Mouse (Mus musculus) ES-E14 (cell line): ENCODE measurements at regions not wholly inside any gene's neighbourhood (a gene's known extent, or its start where the extent isn't known, plus 50 kb on each side); places are given as distances from the start of the nearest gene placed in this dataset.

Experiments used
- DNase-seq: peaks from one replicate; pipeline ENCODE4 v3.0.0-alpha.2; 2013; ENCODE audit warnings: low read depth, low spot score
- H3K27ac ChIP-seq: 2 replicates; pipeline ENCODE4 v1.5.1; 2012; ENCODE audit warnings: low read depth, mild to moderate bottlenecking, low read length, moderate library complexity, mixed read lengths; ENCODE audit not compliant: poor library complexity, insufficient read depth, severe bottlenecking
- H3K36me3 ChIP-seq: 2 replicates; pipeline ENCODE4 v1.6.1; 2012; ENCODE audit warnings: mild to moderate bottlenecking, low read length, moderate library complexity, mixed read lengths; ENCODE audit not compliant: control insufficient read depth, poor library complexity, insufficient read depth, severe bottlenecking
- H3K4me1 ChIP-seq, 2 experiments: fragments of 150-350 bp in 1 of 2; sonication (generic) in 1 of 2; 2 replicates each; pipeline ENCODE4 v1.6.1; 2012; ENCODE audit warnings: low read length in 2 of 2, mild to moderate bottlenecking in 1 of 2, mixed read lengths in 1 of 2; ENCODE audit not compliant: control insufficient read depth in 2 of 2, insufficient read depth in 2 of 2, poor library complexity in 1 of 2
- H3K4me3 ChIP-seq, 2 experiments: fragments of 150-350 bp in 1 of 2; sonication (generic) in 1 of 2; 2 replicates each; pipeline ENCODE4 v1.5.1; 2012; ENCODE audit warnings: low read length in 2 of 2, low read depth in 1 of 2, mild to moderate bottlenecking in 1 of 2, mixed read lengths in 1 of 2; ENCODE audit not compliant: insufficient read depth in 1 of 2, poor library complexity in 1 of 2, severe bottlenecking in 1 of 2
- H3K9ac ChIP-seq: 2 replicates; pipeline ENCODE4 v1.6.1; 2012; ENCODE audit warnings: low read depth, mild to moderate bottlenecking, low read length, mixed read lengths; ENCODE audit not compliant: poor library complexity, insufficient read depth, severe bottlenecking
- H3K9me3 ChIP-seq: fragments of 150-350 bp; sonication (generic); 2 replicates; pipeline ENCODE4 v1.6.1; 2012; ENCODE audit warnings: low read depth, mild to moderate bottlenecking, low read length; ENCODE audit not compliant: control insufficient read depth, insufficient read depth
- CHD2 ChIP-seq: IDR thresholded peaks from 2 replicates; pipeline ENCODE4 v1.6.1; 2014; ENCODE audit warnings: mild to moderate bottlenecking, low read depth, low read length, inconsistent platforms
- HCFC1 ChIP-seq: IDR thresholded peaks from 2 replicates; pipeline ENCODE4 v1.6.1; 2012; ENCODE audit warnings: low read length, inconsistent platforms, borderline replicate concordance; ENCODE audit not compliant: insufficient read depth
- MAFK ChIP-seq: IDR thresholded peaks from 2 replicates; pipeline ENCODE4 v1.6.1; 2014; ENCODE audit warnings: mild to moderate bottlenecking, low read depth, low read length, inconsistent platforms; ENCODE audit not compliant: insufficient read depth
- ZC3H11A ChIP-seq: IDR thresholded peaks from 2 replicates; pipeline ENCODE4 v1.6.1; 2012; ENCODE audit warnings: low read depth, mild to moderate bottlenecking, inconsistent platforms, low read length, borderline replicate concordance
- ZNF384 ChIP-seq: IDR thresholded peaks from 2 replicates; pipeline ENCODE4 v1.6.1; 2012; ENCODE audit warnings: low read depth, low read length, inconsistent platforms
- in situ Hi-C, 2 experiments: fragments of 600-800 bp; cut with MboI; formaldehyde crosslinking; loops; one replicate each; pipeline ENCODE4 v1.15.1; 2025; ENCODE audit warnings: low sequenced_read_pairs in 2 of 2, inconsistent platforms in 1 of 2; ENCODE audit not compliant: unreplicated experiment in 2 of 2

- H3K4me1 ChIP-seq = no peaks in the 10 kb centered on the region
- H3K27ac ChIP-seq = no peak overlapping the region
- H3K9ac ChIP-seq = no peak overlapping the region
- in situ Hi-C loops = no loop called here
- TF ChIP-seq HCFC1 (no peak), MAFK (no peak), ZC3H11A (no peak), ZNF384 (no peak), CHD2 (no peak)
- H3K4me3 ChIP-seq = no peak overlapping the region
- H3K36me3 ChIP-seq = no peaks in the 10 kb centered on the region
- no peaks in the 10 kb centered on the region for H3K9me3 ChIP-seq
- no peak for DNase-seq
These were observed 222.3 kb upstream of the Zpld1 start for GRCm38 (mm10) chr16:55520077-55520476.

DNA sequence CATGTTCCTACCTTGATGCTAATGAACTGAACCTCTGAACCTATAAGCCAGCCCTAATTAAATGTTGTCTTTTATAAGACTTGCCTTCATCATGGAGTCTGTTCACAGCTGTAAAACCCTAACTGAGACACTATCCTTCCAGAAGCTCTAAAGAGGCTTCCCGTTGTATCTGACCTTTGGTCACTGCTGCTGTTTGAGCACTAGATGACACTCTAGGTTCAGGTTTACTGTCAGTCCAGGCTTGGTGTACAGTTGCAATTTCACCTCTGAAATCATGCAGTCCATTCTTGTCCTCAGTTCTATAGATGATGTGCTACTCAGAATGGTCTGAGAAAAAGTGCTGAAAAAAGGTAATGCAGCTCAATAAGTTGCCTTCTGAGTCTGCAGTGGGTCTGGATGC is 221.9 kb upstream of the Zpld1 start:
- in situ Hi-C loops = no loop called here

GRCm38 (mm10) chr16:55516994-55517393 is 219.2 kb upstream of the Zpld1 start:
- in situ Hi-C loops = no loop called here
- H3K27ac ChIP-seq = no peak overlapping the region

More for the DNA sequence above, 221.9 kb upstream of the Zpld1 start:
- no peaks in the 10 kb centered on the region for H3K4me1 ChIP-seq
- H3K4me3 ChIP-seq = no peak overlapping the region
- no peak overlapping the region for H3K27ac ChIP-seq
- H3K9me3 ChIP-seq = no peaks in the 10 kb centered on the region
- no peak overlapping the region for H3K9ac ChIP-seq
- TF ChIP-seq ZNF384 (no peak), CHD2 (no peak), HCFC1 (no peak), ZC3H11A (no peak), MAFK (no peak)
- DNase-seq = no peak
- H3K36me3 ChIP-seq = no peaks in the 10 kb centered on the region

DNA sequence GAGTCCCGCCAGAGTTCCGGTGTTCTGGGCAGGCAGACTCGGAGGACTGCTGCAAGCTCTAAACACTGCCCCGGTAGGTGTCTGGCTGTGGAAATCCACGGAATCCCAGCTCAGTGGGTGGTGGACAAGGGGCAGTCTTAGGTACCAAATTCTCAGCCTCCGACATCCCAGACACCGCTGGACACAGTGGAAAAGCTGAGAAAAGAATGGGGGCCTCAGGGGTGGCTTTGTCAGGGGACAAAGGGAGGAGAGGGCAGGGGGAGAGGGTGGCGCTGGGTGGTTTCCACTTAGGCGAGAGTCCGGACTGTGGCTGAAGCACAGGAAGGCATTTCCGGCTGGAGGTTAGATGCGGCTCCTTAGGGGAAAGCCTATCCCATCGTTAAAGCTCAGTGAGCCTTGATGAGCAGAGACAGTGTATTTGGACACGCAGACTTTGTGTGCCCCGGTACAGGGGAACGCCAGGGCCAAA is 217.5 kb upstream of the Zpld1 start:
- H3K36me3 ChIP-seq = no peaks in the 10 kb centered on the region
- no peak overlapping the region for H3K27ac ChIP-seq
- H3K4me1 ChIP-seq = no peaks in the 10 kb centered on the region
- TF ChIP-seq CHD2 = no peak
- H3K4me3 ChIP-seq = no peak overlapping the region
- H3K9ac ChIP-seq = no peak overlapping the region
- DNase-seq = no peak
- H3K9me3 ChIP-seq = no peaks in the 10 kb centered on the region
- in situ Hi-C loops = no loop called here

More at GRCm38 (mm10) chr16:55516994-55517393, 219.2 kb upstream of the Zpld1 start:
- Histone ChIP-seq H3K4me1 (no peaks in the 10 kb centered on the region), H3K9me3 (no peaks in the 10 kb centered on the region), H3K9ac (no peak overlapping the region), H3K4me3 (no peak overlapping the region), H3K36me3 (no peaks in the 10 kb centered on the region)
- TF ChIP-seq ZC3H11A = no peak
- no peak for TF ChIP-seq ZNF384
- no peak for TF ChIP-seq CHD2
- TF ChIP-seq MAFK = no peak
- no peak for TF ChIP-seq HCFC1
- no peak for DNase-seq

GRCm38 (mm10) chr16:55514448-55515200 is 216.8 kb upstream of the Zpld1 start:
- H3K4me3 ChIP-seq = no peak overlapping the region
- no peaks in the 10 kb centered on the region for H3K9me3 ChIP-seq
- H3K36me3 ChIP-seq = no peaks in the 10 kb centered on the region
- no peak for TF ChIP-seq MAFK
- TF ChIP-seq ZNF384 = no peak
- no peak for TF ChIP-seq CHD2
- no peak for TF ChIP-seq HCFC1
- no peak for TF ChIP-seq ZC3H11A
- no peak overlapping the region for H3K9ac ChIP-seq
- DNase-seq = peak; percentile 16
- in situ Hi-C loops = no loop called here
- H3K27ac ChIP-seq = no peak overlapping the region
- no peaks in the 10 kb centered on the region for H3K4me1 ChIP-seq
